Mouse (Mus musculus) lung, postnatal 0 days (tissue): Measurements from ENCODE around the gene Amdhd2.

Experiments used
- CTCF ChIP-seq: IDR thresholded peaks from 2 replicates; pipeline ENCODE4 v1.5.1; 2016; ENCODE audit warnings: antibody characterized with exemption, mild to moderate bottlenecking
- EP300 ChIP-seq: IDR thresholded peaks from 2 replicates; pipeline ENCODE4 v1.6.1; 2016; ENCODE audit warnings: antibody characterized with exemption, mild to moderate bottlenecking, control low read depth

DNA sequence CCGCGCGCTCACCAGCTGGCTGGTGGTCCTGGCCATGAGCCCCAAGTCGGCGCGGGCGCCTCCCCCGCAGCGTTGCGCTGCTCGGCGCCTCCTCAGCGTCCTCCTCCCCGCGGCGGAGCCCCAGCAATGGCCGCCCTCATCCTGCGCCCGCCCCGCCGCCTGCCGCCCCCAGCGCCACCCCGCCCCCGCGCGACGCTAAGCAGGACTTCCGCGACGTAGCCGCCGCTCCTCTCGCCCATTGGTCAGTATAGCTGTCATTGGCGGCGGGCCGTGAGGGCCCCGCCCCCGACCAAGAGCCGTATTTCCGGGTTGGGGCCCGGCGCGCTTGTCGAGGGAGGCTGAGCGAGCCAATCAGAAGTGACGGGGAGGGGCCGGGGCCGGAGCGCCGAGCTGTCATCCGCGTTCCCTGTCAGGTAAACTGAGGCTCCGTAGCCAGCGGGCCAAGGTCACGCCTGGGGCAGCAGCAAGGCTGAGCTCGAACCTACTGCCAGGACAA lies 22.1 kb downstream of the Amdhd2 start:
- no peak for TF ChIP-seq CTCF
- no peak for TF ChIP-seq EP300
